Mouse (Mus musculus): ENCODE data around the gene Rps12-ps3.

The Rps12-ps3 gene

GRCm38 (mm10) chr19:59351151-59351889 lies 29.2 kb downstream of the Rps12-ps3 start:
- DNase-seq (ENCODE audit: low spot score in 2 of 2): no peak

GRCm38 (mm10) chr19:59352760-59353159 lies 30.7 kb downstream of the Rps12-ps3 start:
- peak in 1 of 2 experiments; percentile 14 for DNase-seq (ENCODE audit: low spot score in 2 of 2)

- DNase-seq (ENCODE audit: low spot score in 2 of 2): no peak
Measured at GRCm38 (mm10) chr19:59354906-59355305, 32.8 kb downstream of the Rps12-ps3 start.

DNA sequence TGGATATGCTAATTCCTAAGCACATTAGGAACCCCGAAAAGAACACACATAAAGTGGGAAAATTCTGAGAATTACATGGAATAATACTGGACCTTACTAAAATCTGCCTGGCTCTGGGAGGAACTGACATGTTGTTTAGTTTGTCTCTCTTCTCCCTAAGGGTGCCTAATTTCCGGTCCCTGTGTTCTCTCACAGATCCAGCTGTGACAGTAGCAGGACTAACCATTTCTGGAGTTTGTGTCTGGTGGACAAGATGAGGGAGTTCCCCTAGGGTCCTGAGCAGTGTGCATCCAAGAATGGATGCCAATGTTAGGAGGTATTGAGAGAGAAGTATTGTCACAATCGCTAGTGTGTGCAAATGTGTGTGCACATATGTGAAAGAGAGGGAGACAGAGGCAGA lies 34.3 kb downstream of the Rps12-ps3 start:
- no peak for DNase-seq (ENCODE audit: low spot score in 2 of 2)

- no peak for DNase-seq (ENCODE audit: low spot score in 2 of 2)
Measured at GRCm38 (mm10) chr19:59356843-59357595, 34.9 kb downstream of the Rps12-ps3 start.

DNA sequence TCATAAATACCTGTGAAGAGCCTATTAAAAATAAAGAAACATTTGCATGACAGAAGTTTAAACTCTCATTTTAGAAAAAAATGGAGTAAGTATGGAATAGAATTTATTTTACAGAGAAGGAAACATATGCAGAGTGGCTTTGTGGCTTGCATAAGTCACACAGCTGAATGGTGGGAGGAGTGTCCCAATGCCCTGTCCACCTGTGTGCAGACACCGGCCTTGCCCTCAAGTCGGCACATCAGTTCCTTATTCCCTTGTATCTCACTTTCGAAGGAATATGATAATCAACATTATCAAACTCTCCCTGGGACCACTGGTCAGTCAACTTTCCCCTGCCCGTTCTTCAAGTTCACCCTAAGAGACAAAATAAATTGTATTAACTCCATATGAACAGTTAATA lies 35.8 kb downstream of the Rps12-ps3 start:
- no peak for DNase-seq (ENCODE audit: low spot score in 2 of 2)

DNA sequence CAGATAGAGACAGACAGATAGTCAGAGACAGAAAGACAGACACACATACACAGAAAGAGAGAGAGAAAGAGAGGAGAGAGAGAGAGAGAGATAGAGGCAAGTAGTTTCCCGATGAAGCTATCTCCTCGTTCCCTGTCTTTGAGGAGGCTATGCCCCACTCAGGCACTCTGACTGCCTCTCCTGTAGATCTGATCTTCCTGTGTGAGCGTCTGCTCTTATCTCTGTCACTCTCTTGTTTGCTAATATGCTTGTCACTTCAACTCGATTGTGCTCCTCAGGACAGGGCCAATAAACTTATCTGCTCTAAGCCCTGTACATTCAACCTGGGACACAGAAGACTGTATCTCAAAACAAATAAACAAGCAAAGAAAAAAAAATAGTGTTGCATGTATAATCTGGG lies 37.1 kb downstream of the Rps12-ps3 start:
- no peak for DNase-seq (ENCODE audit: low spot score in 2 of 2)

GRCm38 (mm10) chr19:59360486-59360896 lies 38.4 kb downstream of the Rps12-ps3 start:
- DNase-seq (ENCODE audit: low spot score in 2 of 2): no peak

- DNase-seq (ENCODE audit: low spot score in 2 of 2): no peak
Measured at GRCm38 (mm10) chr19:59362646-59363045, 40.6 kb downstream of the Rps12-ps3 start.

DNA sequence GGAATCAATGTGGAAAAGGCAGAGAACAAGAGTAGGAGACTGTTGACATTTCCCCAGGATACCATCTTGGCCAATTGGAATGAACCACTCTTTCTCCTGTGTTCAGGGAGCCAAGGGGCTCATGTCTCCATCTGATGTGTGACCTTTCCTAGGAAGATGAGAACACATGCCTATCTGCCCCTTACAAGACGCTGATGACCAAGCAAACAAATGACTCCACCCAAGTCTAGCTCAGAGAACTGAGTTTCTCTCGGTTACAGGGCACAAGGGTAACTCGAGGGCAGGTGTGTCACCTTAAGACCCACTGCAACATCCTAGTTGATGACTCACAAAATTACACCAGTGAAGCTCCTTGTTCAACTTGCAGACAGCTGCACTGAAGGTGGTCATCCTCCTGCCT lies 41.6 kb downstream of the Rps12-ps3 start:
- DNase-seq (ENCODE audit: low spot score in 2 of 2): no peak

- no peak for DNase-seq (ENCODE audit: low spot score in 2 of 2)
Measured at GRCm38 (mm10) chr19:59366724-59367123, 44.6 kb downstream of the Rps12-ps3 start.

DNA sequence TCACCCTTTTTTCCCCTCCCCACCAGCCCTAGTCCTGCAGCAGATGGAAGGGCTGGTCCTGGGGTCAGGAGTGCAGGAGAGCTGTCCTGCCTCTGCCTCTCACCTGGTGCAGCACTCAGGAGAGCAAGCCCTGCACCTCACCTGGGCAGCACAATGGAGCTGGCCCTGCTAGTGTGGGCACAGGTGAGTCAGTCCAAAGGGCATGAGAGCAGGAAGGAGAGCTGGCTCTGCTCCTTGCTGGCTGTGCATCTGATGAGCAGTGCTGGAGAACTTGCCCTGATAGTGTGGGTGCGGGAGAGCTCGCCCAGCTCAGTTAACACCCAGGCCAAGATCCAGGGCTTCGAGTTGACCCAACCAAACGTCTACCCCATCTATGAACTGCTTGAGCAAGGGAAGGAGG lies 45.8 kb downstream of the Rps12-ps3 start:
- no peak for DNase-seq (ENCODE audit: low spot score in 2 of 2)

GRCm38 (mm10) chr19:59371016-59371415 lies 48.9 kb downstream of the Rps12-ps3 start:
- no peak for DNase-seq (ENCODE audit: low spot score in 2 of 2)
